Mouse (Mus musculus): ENCODE measurements around the gene Rubcnl. TPM values are rescaled to one million over a fixed set of nuclear protein-coding genes. Genes with fewer than 3 reads are reported as not detected.

Rubcnl gene
- polyA plus RNA-seq, 2 experiments from 2014 or later, result 0.12 to 1.3 TPM

GRCm38 (mm10) chr14:75017877-75018825, 2.3 kb downstream of the Rubcnl start:
- no peak for ATAC-seq

DNA sequence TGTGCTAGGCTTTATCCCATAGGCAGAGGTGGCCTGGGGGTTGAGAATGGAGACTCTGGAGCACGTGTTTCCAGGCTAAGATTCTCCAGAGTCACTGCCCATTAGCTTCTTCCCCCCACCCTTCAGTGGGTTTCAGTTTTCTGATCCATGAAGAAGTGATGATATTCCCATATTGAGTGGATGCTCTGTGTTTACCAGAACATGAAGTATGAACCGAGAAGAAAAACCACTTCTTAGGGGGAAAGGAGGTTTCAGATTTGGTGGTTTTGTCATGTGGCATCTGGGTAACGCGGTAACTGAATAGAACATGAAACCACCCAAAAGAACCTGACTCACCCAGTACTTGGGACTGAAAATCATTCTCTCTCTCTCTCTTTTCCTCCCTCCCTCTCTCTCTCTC, 3.0 kb downstream of the Rubcnl start:
- ATAC-seq, result no peak

DNA sequence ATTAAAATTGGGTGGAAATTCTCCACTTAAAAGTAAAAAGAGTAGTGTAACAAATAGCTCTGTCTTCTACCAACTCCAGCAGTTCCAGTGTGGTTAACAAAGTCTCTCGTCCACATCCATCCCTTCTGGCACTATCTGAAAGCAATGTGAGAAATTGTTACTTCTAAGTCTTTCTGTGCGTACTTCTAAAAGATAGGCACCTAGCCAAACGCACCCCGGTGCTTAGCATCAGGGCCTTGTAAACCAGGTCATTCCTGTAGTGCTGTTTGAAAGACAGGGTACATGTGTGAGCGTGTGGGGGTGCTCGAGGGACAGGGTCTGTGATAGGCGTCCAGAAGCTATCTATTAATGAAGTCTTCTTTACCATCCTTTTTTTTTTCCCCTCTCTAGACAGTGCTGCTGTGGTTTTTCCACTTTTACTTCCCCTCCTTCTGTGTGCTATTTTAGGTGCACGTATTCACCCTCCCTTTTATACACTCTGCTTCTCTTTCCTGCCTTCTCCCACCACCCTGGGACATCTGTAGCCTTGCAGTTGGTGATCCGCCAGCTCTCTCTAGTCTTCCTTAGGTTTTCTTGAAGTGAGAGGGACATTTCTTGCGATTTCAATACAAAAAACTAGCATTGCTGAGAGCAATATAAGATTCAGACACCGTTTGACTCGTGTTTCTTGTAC, 4.9 kb downstream of the Rubcnl start:
- no peak for ATAC-seq

GRCm38 (mm10) chr14:75022522-75022921, 6.7 kb downstream of the Rubcnl start:
- ATAC-seq, result no peak

- no peak for ATAC-seq
Measured at GRCm38 (mm10) chr14:75024793-75025710, 9.2 kb downstream of the Rubcnl start.

- no peak for ATAC-seq
Measured at GRCm38 (mm10) chr14:75030764-75031163, 14.9 kb downstream of the Rubcnl start.

GRCm38 (mm10) chr14:75031999-75032575, 16.3 kb downstream of the Rubcnl start:
- ATAC-seq, result no peak

- ATAC-seq, result no peak
Measured at GRCm38 (mm10) chr14:75032742-75033141, 16.9 kb downstream of the Rubcnl start.

- peak; percentile 77 for ATAC-seq
Measured at GRCm38 (mm10) chr14:75034240-75034639, 18.4 kb downstream of the Rubcnl start.

DNA sequence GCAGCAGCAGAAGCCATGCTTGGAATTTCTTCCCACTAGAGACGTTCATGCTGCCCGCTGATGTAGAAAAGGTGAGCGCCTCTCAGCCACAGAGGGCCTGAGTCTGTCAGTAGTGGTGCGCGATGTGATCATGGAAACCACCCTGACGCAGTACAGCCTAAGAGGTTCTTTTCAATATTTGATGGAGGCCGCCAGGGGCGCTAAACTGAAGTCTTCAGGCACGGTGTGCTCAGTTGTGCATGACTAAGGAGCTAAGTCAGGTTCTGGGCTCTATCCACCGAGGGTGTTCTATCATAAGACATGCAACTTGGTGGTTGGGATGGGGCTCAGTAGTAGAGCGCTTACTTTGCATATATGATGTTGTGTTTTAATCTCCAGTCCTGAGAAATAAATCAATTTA, 19.6 kb downstream of the Rubcnl start:
- ATAC-seq, result no peak

GRCm38 (mm10) chr14:75045184-75045583, 29.4 kb downstream of the Rubcnl start:
- ATAC-seq, result peak; percentile 59

- no peak for ATAC-seq
Measured at GRCm38 (mm10) chr14:75052451-75052850, 36.6 kb downstream of the Rubcnl start.

GRCm38 (mm10) chr14:75054455-75055343, 38.9 kb downstream of the Rubcnl start:
- no peak for ATAC-seq

- ATAC-seq, result peak; percentile 67
Measured at GRCm38 (mm10) chr14:75056861-75057431, 41.1 kb downstream of the Rubcnl start.

DNA sequence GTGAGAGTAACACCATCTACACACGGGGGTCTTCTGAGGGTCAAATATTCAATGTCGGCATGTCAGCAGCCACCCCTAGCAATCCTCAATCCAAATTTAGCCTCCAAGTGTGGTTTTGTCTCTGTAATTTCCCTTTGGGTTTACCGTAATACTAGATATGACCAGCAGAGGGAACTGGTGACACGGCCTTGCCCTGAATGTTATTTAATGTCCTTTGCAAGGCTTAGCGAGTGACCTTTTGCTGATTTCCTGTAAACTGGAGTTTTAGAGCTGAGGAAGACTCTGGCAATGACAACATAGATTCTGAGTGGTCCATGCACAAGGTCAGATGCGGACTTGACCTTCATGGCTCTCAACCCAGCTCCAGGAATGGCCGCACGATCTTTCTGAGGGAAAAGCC, 44.7 kb downstream of the Rubcnl start:
- peak; percentile 75 for ATAC-seq

GRCm38 (mm10) chr14:75063936-75064335, 48.1 kb downstream of the Rubcnl start:
- ATAC-seq, result no peak

DNA sequence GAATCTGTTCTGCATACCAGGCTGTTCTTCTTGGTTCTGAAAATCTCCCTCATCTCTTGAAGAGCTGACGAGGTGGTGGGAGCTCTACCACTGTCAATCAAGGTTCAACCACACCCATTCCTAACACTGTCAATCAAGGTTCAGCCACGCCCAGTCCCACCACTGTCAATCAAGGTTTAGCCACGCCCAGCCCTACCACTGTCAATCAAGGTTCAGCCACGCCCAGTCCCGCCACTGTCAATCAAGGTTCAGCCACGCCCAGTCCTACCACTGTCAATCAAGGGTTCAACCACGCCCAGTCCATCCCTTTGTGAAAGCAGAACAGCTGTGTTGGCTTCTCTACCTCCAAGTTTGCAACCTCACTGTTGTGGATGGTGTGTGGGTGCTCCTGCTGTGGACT, 48.7 kb downstream of the Rubcnl start:
- ATAC-seq, result no peak

GRCm38 (mm10) chr14:75065211-75065610, 49.4 kb downstream of the Rubcnl start:
- no peak for ATAC-seq

GRCm38 (mm10) chr14:75068430-75069112, 52.7 kb downstream of the Rubcnl start:
- ATAC-seq, result peak; percentile 85

DNA sequence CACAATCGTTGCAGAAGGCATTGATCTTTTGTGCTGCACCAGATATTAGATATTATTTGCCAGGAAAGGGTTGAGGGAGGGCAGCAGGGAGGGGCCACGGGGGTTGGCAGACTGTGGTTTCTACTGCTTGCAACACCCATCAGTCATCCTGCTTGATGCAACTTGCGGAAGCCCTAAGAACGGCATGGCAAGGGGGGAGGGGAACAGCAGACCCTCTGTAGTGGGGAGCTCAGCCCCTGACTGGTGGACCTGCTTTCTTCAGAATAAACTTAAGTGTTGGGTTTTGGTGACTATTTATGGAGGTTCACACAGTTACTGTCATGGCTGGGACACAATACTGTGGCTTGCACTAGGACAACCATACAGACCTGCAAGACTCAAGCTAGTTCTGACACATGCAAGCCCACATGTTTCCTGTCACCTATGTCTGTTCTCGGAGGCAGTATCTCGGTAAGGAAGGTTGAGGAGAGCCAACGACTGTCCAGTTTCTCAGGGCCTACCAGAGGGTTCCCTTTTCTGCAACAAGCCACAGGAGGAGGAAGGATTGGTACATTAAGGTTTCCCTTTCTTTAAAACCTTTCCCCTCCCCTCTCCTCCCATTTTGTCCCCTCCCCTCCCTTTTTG, 53.6 kb downstream of the Rubcnl start:
- peak; percentile 75 for ATAC-seq

Measured in activated CD4-positive, CD25-positive, alpha-beta regulatory T cell, adult 4 months (primary cell).